Mouse (Mus musculus) MEL (cell line): ENCODE results near the gene Rela. TPM values are rescaled to one million over a fixed set of nuclear protein-coding genes. Genes with fewer than 3 reads are reported as not detected.

ENCODE experiments used
- DNase-seq: peaks from one replicate; pipeline ENCODE4 v3.0.0; 2011; ENCODE audit warnings: low read depth, low spot score
- H3K27ac ChIP-seq: 2 replicates; pipeline ENCODE4 v1.5.1; 2012; ENCODE audit warnings: low read depth, mild to moderate bottlenecking, control low read depth, low read length, moderate library complexity; ENCODE audit not compliant: control insufficient read depth
- H3K27me3 ChIP-seq, 2 experiments: fragments of 150-350 bp in 1 of 2; sonication (generic) in 1 of 2; 2 replicates each; pipeline ENCODE4 v1.6.1; 2012; ENCODE audit warnings: low read length in 2 of 2, mild to moderate bottlenecking in 2 of 2, improper control_type of control experiment in 1 of 2, moderate library complexity in 1 of 2; ENCODE audit not compliant: insufficient read depth in 2 of 2, control insufficient read depth in 1 of 2
- H3K36me3 ChIP-seq, 2 experiments: 2 replicates each; pipeline ENCODE4 v1.6.1; 2012 to 2014; ENCODE audit warnings: low read length in 2 of 2, improper control_type of control experiment in 1 of 2, inconsistent platforms in 1 of 2, mild to moderate bottlenecking in 1 of 2; ENCODE audit not compliant: insufficient read depth in 2 of 2, control insufficient read depth in 1 of 2
- H3K4me1 ChIP-seq, 2 experiments: fragments of 150-350 bp in 1 of 2; sonication (generic) in 1 of 2; 2 replicates each; pipeline ENCODE4 v1.6.1; 2012; ENCODE audit warnings: low read length in 2 of 2, improper control_type of control experiment in 1 of 2, mild to moderate bottlenecking in 1 of 2; ENCODE audit not compliant: insufficient read depth in 2 of 2, control insufficient read depth in 1 of 2
- H3K4me3 ChIP-seq, 2 experiments: fragments of 150-350 bp in 1 of 2; sonication (generic) in 1 of 2; 2 replicates each; pipeline ENCODE4 v1.5.1; 2012; ENCODE audit warnings: low read depth in 2 of 2, low read length in 2 of 2, mild to moderate bottlenecking in 2 of 2, moderate library complexity in 2 of 2, control low read depth in 1 of 2, improper control_type of control experiment in 1 of 2; ENCODE audit not compliant: control insufficient read depth in 1 of 2, insufficient read depth in 1 of 2
- H3K79me2 ChIP-seq: 2 replicates; pipeline ENCODE4 v1.6.1; 2012; ENCODE audit warnings: mild to moderate bottlenecking, low read length, moderate library complexity; ENCODE audit not compliant: control insufficient read depth, poor library complexity, insufficient read depth
- H3K9ac ChIP-seq: 2 replicates; pipeline ENCODE4 v1.6.1; 2012; ENCODE audit warnings: low read depth, mild to moderate bottlenecking, control low read depth, low read length, moderate library complexity; ENCODE audit not compliant: control insufficient read depth, poor library complexity, severe bottlenecking
- H3K9me3 ChIP-seq: fragments of 150-350 bp; sonication (generic); replicated peaks from 2 replicates; pipeline ENCODE4 v1.6.1; 2012; ENCODE audit warnings: mild to moderate bottlenecking, low read length, improper control_type of control experiment, moderate library complexity; ENCODE audit not compliant: insufficient read depth
- BHLHE40 ChIP-seq: IDR thresholded peaks from 2 replicates; pipeline ENCODE4 v1.6.1; 2012; ENCODE audit warnings: low read depth, mild to moderate bottlenecking, inconsistent platforms, low read length, improper control_type of control experiment, borderline replicate concordance
- CHD1 ChIP-seq: IDR thresholded peaks from 2 replicates; pipeline ENCODE4 v1.6.1; 2012; ENCODE audit warnings: low read depth, mild to moderate bottlenecking, inconsistent platforms, low read length, improper control_type of control experiment
- CHD2 ChIP-seq: IDR thresholded peaks from 2 replicates; pipeline ENCODE4 v1.6.1; 2011; ENCODE audit warnings: low read length, improper control_type of control experiment
- E2F4 ChIP-seq: IDR thresholded peaks from 2 replicates; pipeline ENCODE4 v1.6.1; 2011; ENCODE audit warnings: low read depth, low read length, improper control_type of control experiment, borderline replicate concordance
- ELF1 ChIP-seq: IDR thresholded peaks from 2 replicates; pipeline ENCODE4 v1.6.1; 2014; ENCODE audit warnings: low read depth, mild to moderate bottlenecking, inconsistent platforms, low read length, improper control_type of control experiment, moderate library complexity
- EP300 ChIP-seq, 2 experiments: IDR thresholded peaks; 2 replicates each; pipeline ENCODE4 v1.6.1; 2011; ENCODE audit warnings: improper control_type of control experiment in 2 of 2, low read length in 2 of 2, low read depth in 1 of 2, mild to moderate bottlenecking in 1 of 2
- GABPA ChIP-seq: IDR thresholded peaks from 2 replicates; pipeline ENCODE4 v1.6.1; 2012; ENCODE audit warnings: low read depth, mild to moderate bottlenecking, inconsistent platforms, low read length, improper control_type of control experiment, moderate library complexity
- GATA1 ChIP-seq: IDR thresholded peaks from 2 replicates; pipeline ENCODE4 v1.6.1; 2011; ENCODE audit warnings: low read depth, low read length, improper control_type of control experiment
- HCFC1 ChIP-seq: IDR thresholded peaks from 2 replicates; pipeline ENCODE4 v1.6.1; 2012; ENCODE audit warnings: low read depth, mild to moderate bottlenecking, inconsistent platforms, low read length, improper control_type of control experiment, moderate library complexity
- JUND ChIP-seq: IDR thresholded peaks from 2 replicates; pipeline ENCODE4 v1.6.1; 2011; ENCODE audit warnings: low read depth, mild to moderate bottlenecking, improper control_type of control experiment, low read length
- KAT2A ChIP-seq: conservative IDR thresholded peaks from 2 replicates; pipeline ENCODE4 v1.6.1; 2012; ENCODE audit warnings: low read depth, low read length, improper control_type of control experiment, inconsistent platforms
- MAFK ChIP-seq: IDR thresholded peaks from 2 replicates; pipeline ENCODE4 v1.6.1; 2011; ENCODE audit warnings: low read depth, mild to moderate bottlenecking, low read length, improper control_type of control experiment, borderline replicate concordance
- MAX ChIP-seq: IDR thresholded peaks from 2 replicates; pipeline ENCODE4 v1.6.1; 2011; ENCODE audit warnings: low read length, improper control_type of control experiment
- MAZ ChIP-seq: IDR thresholded peaks from 2 replicates; pipeline ENCODE4 v1.6.1; 2012; ENCODE audit warnings: low read depth, mild to moderate bottlenecking, inconsistent platforms, low read length, improper control_type of control experiment
- MEF2A ChIP-seq: IDR thresholded peaks from 2 replicates; pipeline ENCODE4 v1.6.1; 2014; ENCODE audit warnings: low read depth, mild to moderate bottlenecking, inconsistent platforms, low read length, improper control_type of control experiment; ENCODE audit not compliant: poor library complexity, insufficient replicate concordance, severe bottlenecking; ENCODE audit errors: extremely low read depth
- MYB ChIP-seq: IDR thresholded peaks from 2 replicates; pipeline ENCODE4 v1.6.1; 2011; ENCODE audit warnings: mild to moderate bottlenecking, low read depth, low read length, improper control_type of control experiment
- MYC ChIP-seq: IDR thresholded peaks from 2 replicates; pipeline ENCODE4 v1.6.1; 2011; ENCODE audit warnings: low read depth, mild to moderate bottlenecking, low read length, improper control_type of control experiment, moderate library complexity
- NELFE ChIP-seq: IDR thresholded peaks from 2 replicates; pipeline ENCODE4 v1.6.1; 2011; ENCODE audit warnings: low read depth, low read length, improper control_type of control experiment
- POLR2A ChIP-seq, 2 experiments: IDR thresholded peaks; 2 replicates each; pipeline ENCODE4 v1.6.1; 2011 to 2012; ENCODE audit warnings: low read length in 2 of 2, mild to moderate bottlenecking in 2 of 2, control low read depth in 1 of 2, improper control_type of control experiment in 1 of 2, low read depth in 1 of 2, moderate library complexity in 1 of 2; ENCODE audit not compliant: control insufficient read depth in 1 of 2, insufficient read depth in 1 of 2, poor library complexity in 1 of 2
- POLR2AphosphoS2 ChIP-seq: IDR thresholded peaks from 2 replicates; pipeline ENCODE4 v1.6.1; 2011; ENCODE audit warnings: low read length, improper control_type of control experiment
- POLR2AphosphoS5 ChIP-seq: IDR thresholded peaks from 2 replicates; pipeline ENCODE4 v1.6.1; 2012; ENCODE audit warnings: low read depth, borderline replicate concordance, mild to moderate bottlenecking, inconsistent platforms, low read length, moderate library complexity, mixed read lengths
- RAD21 ChIP-seq: IDR thresholded peaks from 2 replicates; pipeline ENCODE4 v1.6.1; 2011; ENCODE audit warnings: mild to moderate bottlenecking, low read depth, low read length, improper control_type of control experiment
- RCOR1 ChIP-seq: IDR thresholded peaks from 2 replicates; pipeline ENCODE4 v1.6.1; 2012; ENCODE audit warnings: low read depth, mild to moderate bottlenecking, inconsistent platforms, low read length, improper control_type of control experiment
- SIN3A ChIP-seq: IDR thresholded peaks from 2 replicates; pipeline ENCODE4 v1.6.1; 2012; ENCODE audit warnings: low read length, improper control_type of control experiment, inconsistent platforms
- SMC3 ChIP-seq: IDR thresholded peaks from 2 replicates; pipeline ENCODE4 v1.6.1; 2011; ENCODE audit warnings: low read depth, low read length, improper control_type of control experiment
- TAL1 ChIP-seq: IDR thresholded peaks from 2 replicates; pipeline ENCODE4 v1.6.1; 2012; ENCODE audit warnings: mild to moderate bottlenecking, inconsistent platforms, low read length, moderate library complexity, mixed read lengths
- TBP ChIP-seq: IDR thresholded peaks from 2 replicates; pipeline ENCODE4 v1.8.0; 2011; ENCODE audit warnings: low read depth, low read length, improper control_type of control experiment
- TCF12 ChIP-seq: IDR thresholded peaks from 2 replicates; pipeline ENCODE4 v1.6.1; 2014; ENCODE audit warnings: low read depth, mild to moderate bottlenecking, inconsistent platforms, low read length, improper control_type of control experiment, moderate library complexity
- UBTF ChIP-seq: IDR thresholded peaks from 2 replicates; pipeline ENCODE4 v1.6.1; 2012; ENCODE audit warnings: low read depth, mild to moderate bottlenecking, inconsistent platforms, low read length, improper control_type of control experiment, moderate library complexity, borderline replicate concordance; ENCODE audit not compliant: insufficient read depth
- USF1 ChIP-seq: IDR thresholded peaks from 2 replicates; pipeline ENCODE4 v1.6.1; 2014; ENCODE audit warnings: low read depth, mild to moderate bottlenecking, inconsistent platforms, low read length, improper control_type of control experiment, moderate library complexity
- USF2 ChIP-seq, 2 experiments: IDR thresholded peaks; 2 replicates each; pipeline ENCODE4 v1.6.1; 2011 to 2012; ENCODE audit warnings: improper control_type of control experiment in 2 of 2, low read length in 2 of 2, borderline replicate concordance in 1 of 2, inconsistent platforms in 1 of 2, low read depth in 1 of 2, mild to moderate bottlenecking in 1 of 2; ENCODE audit not compliant: insufficient read depth in 1 of 2
- ZC3H11A ChIP-seq: IDR thresholded peaks from 2 replicates; pipeline ENCODE4 v1.6.1; 2012; ENCODE audit warnings: low read depth, mild to moderate bottlenecking, inconsistent platforms, low read length, improper control_type of control experiment
- ZKSCAN1 ChIP-seq: IDR thresholded peaks from 2 replicates; pipeline ENCODE4 v1.6.1; 2012; ENCODE audit warnings: low read depth, mild to moderate bottlenecking, inconsistent platforms, low read length, improper control_type of control experiment, moderate library complexity
- ZMIZ1 ChIP-seq: IDR thresholded peaks from 2 replicates; pipeline ENCODE4 v1.6.1; 2012; ENCODE audit warnings: low read depth, mild to moderate bottlenecking, inconsistent platforms, low read length, improper control_type of control experiment, moderate library complexity
- ZNF384 ChIP-seq: IDR thresholded peaks from 2 replicates; pipeline ENCODE4 v1.6.1; 2012; ENCODE audit warnings: low read depth, mild to moderate bottlenecking, inconsistent platforms, low read length, improper control_type of control experiment
- polyA plus RNA-seq, 2 experiments: library from polyadenylated mRNA; stranded (reverse) in 1 of 2; unstranded in 1 of 2; fragments of >175 nt in 1 of 2; fragments of >200 nt in 1 of 2; gene quantifications; 2 replicates each; pipeline versions ENCODE4 v1.2.1 to v1.2.4; 2012; ENCODE audit warnings: low replicate concordance in 2 of 2, low read depth in 1 of 2; ENCODE audit not compliant: insufficient read length in 2 of 2, insufficient read depth in 1 of 2, missing spikeins in 1 of 2
- total RNA-seq: library from RNA; depleted of rRNA; stranded (reverse); fragments of 300-350 nt; gene quantifications from 2 replicates; pipeline ENCODE4 v1.2.3, GENCODE M21; 2012

Rela gene
- total and polyA plus RNA-seq, 3 experiments: 16.4 to 61.7 TPM; not detected in 1

DNA sequence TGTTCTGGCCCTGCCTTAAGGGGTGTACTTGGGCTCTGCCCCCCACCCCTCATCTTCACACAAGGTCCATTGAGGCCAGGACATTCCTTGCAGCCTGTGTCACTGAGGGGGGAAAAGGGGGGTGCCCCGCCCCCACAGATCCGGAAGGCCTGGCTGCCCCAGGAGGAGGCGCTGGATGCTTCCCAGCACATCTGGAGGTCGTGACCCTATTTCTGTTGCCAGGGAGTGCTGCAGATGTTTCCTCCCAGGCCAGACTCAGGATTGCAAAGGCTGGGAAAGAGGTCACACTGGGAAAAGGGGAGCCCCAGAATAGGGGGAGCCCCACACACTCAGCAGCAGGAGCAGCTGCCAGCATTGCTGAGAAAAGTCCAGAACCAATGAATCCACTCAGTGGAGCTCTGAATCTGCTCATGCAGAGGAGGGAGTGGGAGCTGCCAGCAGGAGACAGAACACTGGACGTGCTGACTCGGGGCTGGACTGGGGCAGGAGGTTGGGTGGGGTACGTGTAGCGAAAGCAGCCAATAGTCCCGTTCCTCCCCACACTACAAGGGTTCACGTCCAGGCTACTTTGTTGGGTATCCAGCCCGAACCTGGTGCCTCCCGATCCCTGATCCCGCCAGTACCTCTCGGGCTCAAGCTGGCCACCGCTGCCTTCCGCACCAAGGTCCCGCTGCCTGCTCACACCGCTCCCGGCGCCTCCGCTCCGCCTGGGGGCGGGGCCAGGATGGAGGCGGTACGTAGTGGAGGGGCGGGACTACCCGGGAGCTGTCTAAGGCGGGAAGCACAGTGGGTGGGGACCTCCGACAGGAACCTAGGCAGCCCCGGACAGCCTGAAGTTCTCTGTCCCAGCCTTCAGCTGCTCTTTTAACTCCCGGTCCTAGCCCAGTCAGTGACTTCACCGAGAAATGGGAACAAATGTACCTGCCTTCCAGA lies 26.0 kb downstream of the Rela start, which contains the start of gene Sipa1:
Gene Sipa1, minus strand, starts transcription at position 727 of the 933 bp plus-strand sequence.
- peaks cover 0 to 21% of the 10 kb centered on the region in 2 experiments; a peak in 2 of 4 replicates for H3K36me3 ChIP-seq
- no peaks in the 10 kb centered on the region; the same call in 1 of the 2 replicates for H3K79me2 ChIP-seq
- no peaks in the 10 kb centered on the region for H3K9me3 ChIP-seq
- H3K27me3 ChIP-seq: no peaks in the 10 kb centered on the region
- peak within 1 kb of the TSS; percentile 74 for H3K9ac ChIP-seq
- peaks cover 1 to 34% of the 10 kb centered on the region in 2 experiments; a peak in 3 of 4 replicates for H3K4me1 ChIP-seq
- peak; percentile 95 for DNase-seq
- peak within 1 kb of the TSS; percentile 90 for H3K27ac ChIP-seq
- H3K4me3 ChIP-seq: peak within 1 kb of the TSS; percentile 65 to 69
- TF ChIP-seq ELF1 (no peak), RCOR1 (no peak), USF1 (no peak), POLR2AphosphoS2 (peak; percentile 91), MEF2A (no peak), CHD2 (no peak), ZMIZ1 (peak; percentile 24; the same call in 1 of the 2 replicates), MYB (no peak), KAT2A (no peak), RAD21 (no peak), MAZ (no peak), TCF12 (peak; percentile 8; the same call in 1 of the 2 replicates), USF2 (IDR thresholded peaks at IDR 0.05; ENCODE audit: borderline replicate concordance in 1 of 2, insufficient read depth in 1 of 2, low read depth in 1 of 2, low read length in 2 of 2) (no peak), ZNF384 (no peak), SMC3 (no peak), MAX (no peak), POLR2A (IDR thresholded peaks at IDR 0.05; ENCODE audit: control insufficient read depth in 1 of 2, insufficient read depth in 1 of 2, low read depth in 1 of 2, low read length in 2 of 2, poor library complexity in 1 of 2) (peak; percentile 58 to 78; a peak in 2 of 4 replicates), SIN3A (peak; percentile 29; the same call in 1 of the 2 replicates), EP300 (IDR thresholded peaks at IDR 0.05; ENCODE audit: low read depth in 1 of 2, low read length in 2 of 2) (no peak), NELFE (peak; percentile 65), UBTF (no peak), MAFK (no peak), CHD1 (no peak), ZKSCAN1 (no peak), TBP (peak; percentile 11; the same call in 1 of the 2 replicates), HCFC1 (no peak), TAL1 (no peak), MYC (no peak), GABPA (no peak), E2F4 (peak; percentile 34; the same call in 1 of the 2 replicates), ZC3H11A (no peak), BHLHE40 (no peak), POLR2AphosphoS5 (no peak), GATA1 (no peak), JUND (no peak)
